Mouse (Mus musculus) kidney, embryonic 15.5 days (tissue): ENCODE data around the gene Foxp1. TPM values are rescaled to one million over a fixed set of nuclear protein-coding genes. Genes with fewer than 3 reads are reported as not detected.

Experiments used
- ATAC-seq: fragments of 200-750 bp; cut with Nextera tagmentation; replicated peaks from 2 replicates; pipeline ENCODE4 v1.8.0; 2017; ENCODE audit warnings: moderate TSS enrichment; ENCODE audit not compliant: low FRiP score
- H3K27ac ChIP-seq: fragments of 300-500 bp; sonication (generic); 2 replicates; pipeline ENCODE4 v1.5.1; 2015; ENCODE audit warnings: mild to moderate bottlenecking, inconsistent platforms
- H3K27me3 ChIP-seq: fragments of 300-500 bp; sonication (generic); 2 replicates; pipeline ENCODE4 v1.6.1; 2015; ENCODE audit warnings: inconsistent platforms
- H3K36me3 ChIP-seq: fragments of 300-500 bp; sonication (generic); 2 replicates; pipeline ENCODE4 v1.6.1; 2015; ENCODE audit warnings: inconsistent platforms
- H3K4me1 ChIP-seq: fragments of 300-500 bp; sonication (generic); 2 replicates; pipeline ENCODE4 v1.6.1; 2015; ENCODE audit warnings: inconsistent platforms
- H3K4me2 ChIP-seq: fragments of 300-500 bp; sonication (generic); 2 replicates; pipeline ENCODE4 v1.6.1; 2015; ENCODE audit warnings: moderate library complexity, mild to moderate bottlenecking, inconsistent platforms
- H3K4me3 ChIP-seq: fragments of 300-500 bp; sonication (generic); replicated peaks from 2 replicates; pipeline ENCODE4 v1.5.1; 2015; ENCODE audit warnings: mild to moderate bottlenecking, inconsistent platforms
- H3K9ac ChIP-seq: fragments of 300-500 bp; sonication (generic); 2 replicates; pipeline ENCODE4 v1.6.1; 2015; ENCODE audit warnings: mild to moderate bottlenecking, inconsistent platforms
- H3K9me3 ChIP-seq: fragments of 300-500 bp; sonication (generic); replicated peaks from 2 replicates; pipeline ENCODE4 v1.6.1; 2016; ENCODE audit warnings: inconsistent platforms
- WGBS: fragments of 180-500 bp; shearing (Covaris S2); methylation state at CpG from one replicate; pipeline ENCODE4 v1.1.7; 2015; ENCODE audit warnings: mixed read lengths; 5-methylcytosine and 5-hydroxymethylcytosine counted together
- polyA plus RNA-seq: library from polyadenylated mRNA; unstranded; fragments of >200 nt; fragmentation: Nextera tagmentation; extraction: Ambion mirVana; gene quantifications from 2 replicates; pipeline ENCODE4 v1.2.1, GENCODE M21; 2015

Gene Foxp1
- polyA plus RNA-seq, 1 experiment from 2014 or later = 50.2 TPM

DNA sequence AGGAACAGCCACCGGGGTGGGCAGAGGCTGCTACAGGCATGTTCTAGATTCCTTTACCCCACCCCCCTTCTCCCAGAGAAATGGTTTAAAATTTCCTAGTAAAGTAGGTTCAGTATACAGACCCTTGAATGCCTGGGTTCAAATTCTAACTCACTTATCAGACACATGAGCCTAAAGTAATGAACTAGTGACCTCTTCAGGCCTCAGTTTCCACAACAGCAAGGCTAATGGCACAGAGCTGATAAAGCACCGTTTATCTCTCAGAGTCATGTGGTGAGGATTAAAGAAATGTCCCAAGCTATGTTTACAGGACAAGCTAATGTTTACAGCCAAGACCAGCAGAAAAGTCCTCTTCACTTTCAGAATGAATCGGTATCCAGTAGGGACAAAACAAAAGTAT is 29.6 kb downstream of the Foxp1 start:
- no peak overlapping the region for H3K27ac ChIP-seq
- no peak overlapping the region for H3K4me3 ChIP-seq
- WGBS = 46% methylated on average over 3 of the region's 3 CpGs
- H3K36me3 ChIP-seq = no peaks in the 10 kb centered on the region
- H3K4me2 ChIP-seq = no peak overlapping the region
- no peak for ATAC-seq
- H3K9ac ChIP-seq = no peak overlapping the region
- no peaks in the 10 kb centered on the region for H3K27me3 ChIP-seq
- H3K9me3 ChIP-seq = no peaks in the 10 kb centered on the region
- peaks cover 61% of the 10 kb centered on the region for H3K4me1 ChIP-seq

DNA sequence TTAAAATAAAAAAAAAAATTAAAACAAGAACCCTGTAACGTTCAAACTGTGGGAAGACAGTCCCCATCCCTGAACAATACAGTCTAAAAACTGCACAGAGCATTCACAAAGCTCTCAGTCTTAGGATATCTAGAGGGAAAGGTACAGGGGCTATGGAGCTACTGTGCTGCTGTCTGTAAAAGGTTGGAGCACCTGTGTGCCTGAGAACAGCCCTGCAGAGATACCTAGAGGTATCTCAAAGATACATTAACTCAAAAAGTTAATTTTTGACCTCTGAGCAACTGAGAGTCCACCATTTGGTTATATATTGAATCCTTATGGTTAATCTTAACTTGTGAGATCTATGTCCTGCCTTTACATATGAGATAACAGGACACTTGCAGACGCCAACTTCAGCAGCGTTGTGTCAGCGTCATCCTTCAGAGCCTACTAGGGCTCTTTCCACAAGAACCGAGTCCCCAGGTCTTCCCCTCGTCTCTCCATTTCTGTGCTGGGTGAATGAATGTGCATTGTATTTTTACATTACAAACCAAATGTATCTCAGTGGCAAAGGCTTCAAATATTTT is 30.5 kb downstream of the Foxp1 start:
- no peak overlapping the region for H3K9ac ChIP-seq
- 62% methylated on average over 6 of the region's 6 CpGs for WGBS
- no peak overlapping the region for H3K4me2 ChIP-seq
- H3K36me3 ChIP-seq = no peaks in the 10 kb centered on the region
- no peaks in the 10 kb centered on the region for H3K9me3 ChIP-seq
- no peaks in the 10 kb centered on the region for H3K27me3 ChIP-seq
- peak; percentile 54 for ATAC-seq
- peak overlapping the region; percentile 56 for H3K27ac ChIP-seq
- H3K4me1 ChIP-seq = peaks cover 55% of the 10 kb centered on the region
- H3K4me3 ChIP-seq = no peak overlapping the region

DNA sequence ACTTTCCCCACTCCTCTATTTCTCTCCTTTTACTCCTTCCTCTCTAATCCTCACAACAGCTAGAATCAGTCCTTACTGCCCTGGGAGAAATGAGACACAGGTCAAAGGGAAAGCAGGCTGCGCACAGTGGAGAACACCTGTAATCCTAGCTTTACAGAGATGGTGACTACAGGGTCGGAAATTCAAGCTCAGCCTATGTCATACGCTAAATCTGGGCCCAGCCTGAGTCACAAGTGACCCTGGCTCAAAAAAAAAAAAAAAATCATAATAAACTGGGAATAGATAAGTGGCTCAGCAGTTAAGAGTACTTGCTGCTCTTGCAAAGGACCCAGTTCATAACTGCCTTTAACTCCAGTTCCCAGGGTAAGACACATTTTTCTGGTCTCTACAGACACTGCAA is 31.4 kb downstream of the Foxp1 start:
- ATAC-seq = no peak
- Histone ChIP-seq H3K9me3 (no peaks in the 10 kb centered on the region), H3K9ac (no peak overlapping the region), H3K36me3 (0 out of 2 replicates have a peak, but pooled peaks cover 3% of the 10 kb centered on the region), H3K4me1 (peaks cover 48% of the 10 kb centered on the region), H3K27ac (peak overlapping the region; percentile 56; the same call in 1 of the 2 replicates), H3K27me3 (no peaks in the 10 kb centered on the region), H3K4me3 (no peak overlapping the region), H3K4me2 (no peak overlapping the region)
- 65% methylated on average over 3 of the region's 3 CpGs for WGBS

DNA sequence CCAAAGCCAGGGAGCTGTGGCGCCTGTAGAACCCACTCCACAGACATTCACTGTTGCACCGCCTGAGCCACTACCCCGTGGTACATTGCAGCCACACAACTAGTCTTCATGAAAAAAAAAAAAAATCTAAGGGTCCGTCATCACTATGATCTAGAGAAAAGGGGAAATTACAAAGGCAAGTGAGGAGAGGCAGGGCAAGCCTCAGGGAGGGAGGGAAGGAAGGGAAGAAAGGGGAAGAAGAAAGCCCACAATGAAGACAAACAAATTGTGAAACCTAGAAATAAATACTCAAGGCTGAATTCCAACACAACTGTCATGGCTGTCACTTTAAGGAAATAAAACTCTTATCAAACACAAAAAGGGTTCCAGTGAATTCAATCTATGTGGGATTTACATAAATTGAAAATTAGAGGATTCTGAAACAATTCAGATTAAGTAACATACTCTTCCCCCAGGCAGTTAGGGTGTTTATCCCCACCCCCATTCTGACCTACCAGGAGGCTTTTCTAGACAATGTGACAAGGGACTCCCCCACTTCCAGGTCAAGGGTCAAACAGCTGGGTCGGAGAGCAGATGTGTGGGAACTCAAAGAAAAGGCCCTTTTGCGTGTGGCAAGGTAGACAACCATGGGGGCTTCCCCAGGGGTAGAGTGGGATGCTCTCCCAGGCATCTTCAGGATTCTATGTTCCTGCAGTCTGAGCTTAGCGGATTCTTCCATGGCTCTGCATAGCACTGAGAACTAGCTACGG is 32.4 kb downstream of the Foxp1 start:
- Histone ChIP-seq H3K9me3 (no peaks in the 10 kb centered on the region), H3K4me2 (no peak overlapping the region), H3K9ac (no peak overlapping the region), H3K27ac (peak overlapping the region; percentile 48), H3K36me3 (0 out of 2 replicates have a peak, but pooled peaks cover 3% of the 10 kb centered on the region), H3K27me3 (no peaks in the 10 kb centered on the region), H3K4me3 (no peak overlapping the region), H3K4me1 (peaks cover 54% of the 10 kb centered on the region)
- ATAC-seq = no peak
- WGBS = 73% methylated on average over 8 of the region's 8 CpGs

DNA sequence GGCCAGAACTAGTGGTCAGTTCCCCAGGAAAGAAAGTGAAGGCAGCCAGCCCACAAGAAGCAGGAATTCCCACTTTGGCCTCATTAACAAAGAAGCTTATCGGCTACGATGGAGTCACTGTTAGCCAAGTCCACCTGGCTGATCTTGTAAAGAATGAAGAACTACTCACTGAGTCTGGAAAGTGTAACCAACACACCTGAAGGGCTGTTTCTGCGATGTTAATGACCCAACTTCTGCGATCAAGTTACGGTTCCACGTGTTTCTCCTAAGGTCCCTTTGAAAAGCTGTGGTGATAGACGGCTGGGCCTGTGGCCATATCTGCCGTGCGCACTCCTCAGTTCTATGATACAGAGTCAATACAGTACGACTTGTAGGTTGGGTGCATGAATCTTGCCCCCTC is 33.1 kb downstream of the Foxp1 start:
- no peaks in the 10 kb centered on the region for H3K9me3 ChIP-seq
- peak overlapping the region; percentile 48 for H3K27ac ChIP-seq
- H3K4me3 ChIP-seq = no peak overlapping the region
- 61% methylated on average over 10 of the region's 10 CpGs for WGBS
- H3K36me3 ChIP-seq = 0 out of 2 replicates have a peak, but pooled peaks cover 3% of the 10 kb centered on the region
- no peak for ATAC-seq
- no peak overlapping the region for H3K9ac ChIP-seq
- H3K4me1 ChIP-seq = peaks cover 60% of the 10 kb centered on the region
- no peak overlapping the region for H3K4me2 ChIP-seq
- no peaks in the 10 kb centered on the region for H3K27me3 ChIP-seq

DNA sequence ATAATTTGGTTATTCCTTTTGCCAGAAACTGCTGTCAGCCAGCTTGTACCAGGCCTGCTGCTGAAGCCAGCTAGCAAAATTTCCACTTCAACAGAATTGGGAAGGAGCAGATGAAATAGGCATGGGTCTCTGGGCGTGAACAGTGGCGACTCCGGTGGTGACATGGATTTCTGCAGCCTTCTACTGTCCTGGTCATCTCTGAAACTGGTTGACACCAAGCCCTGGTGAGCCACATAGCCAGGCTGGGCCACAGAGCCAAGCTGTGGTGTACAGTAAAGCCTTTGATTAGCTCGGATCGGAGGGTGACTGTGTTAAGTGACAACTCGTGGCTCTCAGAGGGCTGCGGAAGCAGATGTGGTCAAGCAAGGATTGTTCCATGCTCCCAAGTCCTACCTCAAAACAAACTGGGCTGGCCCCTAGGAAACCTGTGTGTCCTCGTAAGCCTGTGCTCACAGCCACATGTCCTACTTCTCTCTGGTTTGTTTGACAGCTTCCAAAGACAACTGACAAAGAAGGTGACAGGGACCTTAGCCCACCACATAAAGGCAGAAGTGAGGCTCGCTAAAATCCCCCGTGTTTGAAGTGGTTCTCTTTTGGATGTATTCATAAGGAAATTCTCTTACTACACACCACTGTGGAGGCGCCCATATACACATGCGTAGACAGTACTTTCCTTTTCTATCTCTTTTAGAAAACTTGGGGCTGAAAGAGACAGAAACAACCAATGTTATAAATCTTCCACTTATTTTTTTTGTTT is 36.5 kb downstream of the Foxp1 start:
- Histone ChIP-seq H3K4me2 (peak overlapping the region; percentile 48), H3K4me1 (peaks cover 73% of the 10 kb centered on the region), H3K9me3 (no peaks in the 10 kb centered on the region), H3K4me3 (no peak overlapping the region), H3K9ac (no peak overlapping the region), H3K36me3 (0 out of 2 replicates have a peak, but pooled peaks cover 3% of the 10 kb centered on the region), H3K27ac (peak overlapping the region; percentile 94), H3K27me3 (no peaks in the 10 kb centered on the region)
- WGBS = 60% methylated on average over 12 of the region's 12 CpGs
- no peak for ATAC-seq

DNA sequence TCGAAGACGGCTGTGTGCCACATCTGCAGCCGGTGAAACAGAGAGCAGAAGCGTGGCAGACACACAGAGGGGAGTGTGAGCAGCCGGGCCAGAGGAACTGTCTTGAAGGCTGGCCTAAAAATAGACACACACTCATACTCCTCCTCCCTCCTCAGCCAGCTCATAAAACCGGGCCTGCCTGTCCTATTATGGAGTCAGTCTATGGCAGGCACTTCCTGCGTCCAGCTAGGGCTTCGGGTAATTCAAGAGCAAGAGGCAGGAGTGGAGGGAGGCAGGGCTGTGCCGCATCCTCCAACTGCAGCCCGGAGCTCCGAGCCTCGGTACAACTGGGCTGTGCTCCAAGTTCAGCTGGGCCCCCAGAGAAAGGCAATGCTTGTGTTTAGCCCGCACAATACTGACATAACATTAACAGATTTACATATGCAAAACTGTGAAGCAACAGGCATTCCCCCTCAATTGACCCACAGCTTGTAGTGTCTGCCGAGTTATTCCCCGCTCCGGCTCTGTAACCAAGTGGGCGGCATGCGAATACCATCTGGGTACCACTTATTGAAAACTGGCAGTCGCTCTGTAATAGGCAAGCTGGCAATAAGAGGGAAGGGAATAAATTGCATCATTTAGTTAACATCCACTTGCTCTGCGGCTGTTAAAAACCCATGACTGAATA is 37.2 kb downstream of the Foxp1 start:
- WGBS = 15% methylated on average over 20 of the region's 20 CpGs
- Histone ChIP-seq H3K27ac (peak overlapping the region; percentile 94), H3K9me3 (no peaks in the 10 kb centered on the region), H3K4me3 (peak overlapping the region; percentile 17), H3K4me1 (peaks cover 68% of the 10 kb centered on the region), H3K9ac (0 out of 2 replicates have a peak overlapping the region, but pooled peaks have one; percentile 11), H3K27me3 (no peaks in the 10 kb centered on the region), H3K4me2 (peak overlapping the region; percentile 48), H3K36me3 (0 out of 2 replicates have a peak, but pooled peaks cover 3% of the 10 kb centered on the region)
- ATAC-seq = peak; percentile 92

DNA sequence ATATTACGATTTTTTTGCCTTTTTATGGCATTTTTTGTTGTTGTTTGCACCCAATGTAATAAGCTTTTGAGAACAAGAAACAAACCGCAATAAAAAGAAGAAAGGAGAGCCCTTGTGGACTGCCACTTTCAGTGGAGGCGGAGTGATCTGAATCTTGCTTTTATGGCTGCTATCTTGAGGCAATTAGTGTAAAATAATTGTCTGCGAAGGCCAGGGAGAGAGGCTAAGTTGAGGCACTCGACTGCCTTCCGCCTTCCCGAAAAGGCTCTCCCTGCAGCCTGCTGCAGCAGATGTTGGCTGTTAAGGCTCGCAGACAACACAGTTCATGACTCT is 37.7 kb downstream of the Foxp1 start:
- Histone ChIP-seq H3K27me3 (no peaks in the 10 kb centered on the region), H3K9me3 (no peaks in the 10 kb centered on the region), H3K36me3 (0 out of 2 replicates have a peak, but pooled peaks cover 3% of the 10 kb centered on the region), H3K4me1 (peaks cover 65% of the 10 kb centered on the region), H3K4me2 (peak overlapping the region; percentile 48), H3K27ac (peak overlapping the region; percentile 94), H3K4me3 (peak overlapping the region; percentile 17), H3K9ac (0 out of 2 replicates have a peak overlapping the region, but pooled peaks have one; percentile 11)
- no peak for ATAC-seq
- 8% methylated on average over 8 of the region's 8 CpGs for WGBS

DNA sequence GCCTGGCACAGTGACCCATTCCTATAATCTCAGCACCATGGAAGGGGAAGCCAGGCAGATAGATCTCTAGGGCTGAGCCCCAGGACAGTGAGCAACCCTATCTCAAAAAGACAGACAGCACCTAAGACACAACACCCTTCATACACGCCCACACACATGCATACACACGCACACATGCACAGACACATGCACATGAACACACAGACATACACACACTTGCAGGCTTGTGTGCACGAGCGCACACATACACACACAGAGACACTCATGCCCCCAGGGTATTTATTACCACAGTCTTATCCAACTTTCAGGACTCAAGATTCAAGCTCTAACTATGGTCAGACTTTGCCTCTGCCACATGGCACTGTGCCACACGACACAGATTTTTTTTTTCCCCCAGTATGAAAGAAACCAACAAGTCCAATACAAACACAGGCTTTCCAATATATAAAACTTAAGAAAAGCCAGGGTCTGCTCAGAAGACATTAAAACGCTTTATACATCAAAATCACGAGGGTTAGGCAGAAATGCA is 38.3 kb downstream of the Foxp1 start:
- peak overlapping the region; percentile 16; the same call in 1 of the 2 replicates for H3K4me2 ChIP-seq
- no peaks in the 10 kb centered on the region for H3K9me3 ChIP-seq
- ATAC-seq = no peak; the same call in 1 of the 2 replicates
- peak overlapping the region; percentile 94 for H3K27ac ChIP-seq
- H3K9ac ChIP-seq = no peak overlapping the region
- WGBS = 45% methylated on average over 7 of the region's 7 CpGs
- H3K4me1 ChIP-seq = peaks cover 63% of the 10 kb centered on the region
- H3K4me3 ChIP-seq = no peak overlapping the region
- H3K27me3 ChIP-seq = no peaks in the 10 kb centered on the region
- H3K36me3 ChIP-seq = 0 out of 2 replicates have a peak, but pooled peaks cover 3% of the 10 kb centered on the region

DNA sequence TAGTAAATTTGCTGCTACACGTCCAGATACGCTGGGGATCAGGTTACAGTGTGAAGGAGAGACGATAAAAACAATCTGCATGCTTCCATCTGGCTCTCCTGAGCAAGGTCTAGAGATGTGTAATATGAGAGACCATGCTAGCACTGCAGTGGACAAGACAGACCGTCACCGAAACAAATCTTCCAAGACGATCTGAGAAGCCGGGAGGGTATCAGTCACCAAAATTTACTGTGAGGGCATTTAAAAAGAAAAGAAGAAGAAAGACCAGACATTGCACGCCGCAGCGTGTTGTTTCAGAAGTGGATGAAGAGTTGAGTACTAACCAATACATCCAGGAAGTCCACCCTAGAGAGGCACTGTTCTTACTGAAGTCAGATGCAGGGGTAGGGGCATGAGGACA is 39.0 kb downstream of the Foxp1 start:
- Histone ChIP-seq H3K4me1 (peaks cover 63% of the 10 kb centered on the region), H3K27me3 (no peaks in the 10 kb centered on the region), H3K9ac (no peak overlapping the region), H3K36me3 (0 out of 2 replicates have a peak, but pooled peaks cover 3% of the 10 kb centered on the region), H3K4me2 (peak overlapping the region; percentile 14; the same call in 1 of the 2 replicates), H3K4me3 (no peak overlapping the region), H3K9me3 (no peaks in the 10 kb centered on the region), H3K27ac (peak overlapping the region; percentile 58)
- WGBS = 18% methylated on average over 10 of the region's 10 CpGs
- ATAC-seq = peak; percentile 40

DNA sequence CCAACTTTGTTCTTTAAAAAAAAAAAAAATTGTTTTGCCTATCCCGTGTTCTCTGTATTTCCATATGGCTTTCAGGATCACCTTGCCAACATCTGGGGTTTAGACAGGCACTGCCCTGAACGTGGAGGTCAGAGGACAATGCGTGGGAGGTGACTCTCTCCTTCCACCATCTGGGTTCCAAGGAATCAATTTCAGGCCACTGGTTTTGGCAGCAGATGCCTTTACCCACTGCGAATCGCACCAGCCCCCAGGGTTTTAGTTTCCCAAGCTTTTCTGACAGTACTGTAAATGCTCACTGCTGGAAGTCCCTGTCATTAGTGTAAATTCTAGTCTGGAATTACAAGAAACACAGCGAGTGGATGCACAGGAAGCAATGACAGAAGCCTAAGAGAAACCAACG is 41.0 kb downstream of the Foxp1 start:
- no peaks in the 10 kb centered on the region for H3K9me3 ChIP-seq
- WGBS = 26% methylated on average over 7 of the region's 7 CpGs
- ATAC-seq = no peak

More for the DNA sequence above, 41.0 kb downstream of the Foxp1 start:
- Histone ChIP-seq H3K4me2 (no peak overlapping the region), H3K9ac (no peak overlapping the region), H3K4me1 (peaks cover 57% of the 10 kb centered on the region), H3K36me3 (0 out of 2 replicates have a peak, but pooled peaks cover under 1% of the 10 kb centered on the region), H3K27me3 (no peaks in the 10 kb centered on the region), H3K4me3 (no peak overlapping the region), H3K27ac (peak overlapping the region; percentile 48; the same call in 1 of the 2 replicates)
